Mouse (Mus musculus): ENCODE measurements around the gene Olfr1418.

DNA sequence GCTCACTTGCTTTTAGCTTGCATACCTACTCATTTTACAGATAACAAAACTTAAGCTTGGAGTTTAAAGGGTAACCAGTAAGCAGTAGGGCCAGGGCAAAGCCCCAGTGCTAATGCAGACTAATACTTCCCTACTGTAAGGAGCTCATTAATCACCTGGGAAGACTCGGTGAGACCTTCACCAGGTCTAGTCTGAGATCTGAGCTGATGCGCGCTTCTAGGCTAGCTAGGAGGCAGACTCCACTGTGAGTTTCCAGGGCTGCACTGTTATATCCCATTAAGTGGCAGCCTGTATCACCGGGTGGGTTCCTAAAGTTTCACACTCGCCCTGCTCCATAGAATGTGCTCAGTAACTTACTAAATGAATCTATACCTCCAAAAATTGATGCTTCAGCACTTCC lies 43.3 kb downstream of the Olfr1418 start:
- TF ChIP-seq CTCF (IDR thresholded peaks at IDR 0.05; ENCODE audit: low read depth) = no peak
- no peak for TF ChIP-seq EP300 (IDR thresholded peaks at IDR 0.05; ENCODE audit: low read depth)

Measured in liver, embryonic 14.5 days (tissue).